ENCODE assay signal across 21 mouse cellular contexts in the genomic region with DNA sequence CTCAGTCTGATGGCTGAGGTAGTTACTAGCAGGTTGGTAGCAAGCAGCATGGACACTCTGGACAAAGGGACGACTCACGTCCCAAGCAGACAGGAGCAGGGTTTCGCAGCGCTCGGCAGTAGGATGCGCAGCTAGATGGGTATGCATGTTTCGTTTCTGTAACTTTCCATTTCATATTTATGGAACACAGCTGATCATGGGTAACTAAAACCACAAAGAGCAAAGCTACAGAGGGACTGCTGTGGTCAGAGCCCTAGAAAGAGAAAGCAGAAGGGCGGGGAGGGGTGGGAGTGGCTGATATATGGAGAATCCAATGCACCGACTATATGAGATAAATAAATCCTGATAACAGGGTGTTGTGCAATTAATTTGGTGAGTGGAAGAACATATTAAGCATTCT. TPM values are rescaled to one million over a fixed set of nuclear protein-coding genes. Genes with fewer than 3 reads are reported as not detected.
DNase-seq lines count a peak whose midpoint lies in the region; ATAC-seq and TF ChIP-seq lines count a peak whose summit lies in the region.
"Had no signal": no experiment of that assay in that cellular context is flagged by ENCODE, and none has a peak within 500 bp of the region (broad histone marks: within the 10 kb centered on the region; RNA-seq: fewer than 3 reads in every experiment).

No protein-coding gene starts in this region.

- ATAC-seq in liver, postnatal 0 days: no peak
- ATAC-seq in liver, embryonic 11.5 days (replicated peaks; ENCODE audit: low FRiP score): no peak
- peak; percentile 50 for ATAC-seq in inflammation-experienced regulatory T-cells, adult 6 months
- ATAC-seq: forebrain, postnatal 0 days; intestine, postnatal 0 days had no signal

- DNase-seq in liver, postnatal 0 days: no peak
- DNase-seq in liver, embryonic 11.5 days (ENCODE audit: low spot score): no peak
- peak; percentile 71 for DNase-seq in splenic B cell, adult 2 months (ENCODE audit: low read depth, low spot score)
- DNase-seq in thymus, postnatal 36 days: no peak
- DNase-seq in hindbrain, embryonic 10.5 days (ENCODE audit: low spot score): no peak
- no peak for DNase-seq in lung, postnatal 4 days
- DNase-seq: adrenal gland, adult 8-10 months; cerebellum, adult 8-10 months; forebrain, postnatal 0 days; gastrocnemius, adult 2 months; kidney, postnatal 10 days; lung, postnatal 10 days; thymus, postnatal 14 days had no signal

- no peak for TF ChIP-seq CTCF in liver, postnatal 0 days (IDR thresholded peaks at IDR 0.05; ENCODE audit: low read depth)
- no peak for TF ChIP-seq CTCF in bone marrow, adult 2 months (IDR thresholded peaks at IDR 0.05; ENCODE audit: control insufficient read depth, insufficient read depth, low read length)

- H3K4me1 ChIP-seq in liver, postnatal 0 days (ENCODE audit: insufficient read depth): peaks cover 14% of the 10 kb centered on the region
- H3K4me1 ChIP-seq in liver, embryonic 11.5 days (replicated peaks; ENCODE audit: control insufficient read depth, insufficient read depth, low read length): no peaks in the 10 kb centered on the region; the same call in 1 of the 2 replicates
- H3K4me1 ChIP-seq in bone marrow, adult 2 months (ENCODE audit: control insufficient read depth, insufficient read depth, low read length): peaks cover 8% of the 10 kb centered on the region
- H3K4me1 ChIP-seq in hindbrain, embryonic 10.5 days (replicated peaks): peaks cover 15% of the 10 kb centered on the region

- TF ChIP-seq EP300 in liver, postnatal 0 days (IDR thresholded peaks at IDR 0.05; ENCODE audit: low read depth): no peak

- no peak overlapping the region for H3K4me3 ChIP-seq in liver, postnatal 0 days (ENCODE audit: low read depth, low read length)
- no peak overlapping the region for H3K4me3 ChIP-seq in liver, embryonic 11.5 days (ENCODE audit: low read depth, low read length)
- H3K4me3 ChIP-seq in bone marrow, adult 2 months (replicated peaks; ENCODE audit: control insufficient read depth, low read depth, low read length): peak overlapping the region; percentile 27
- no peak overlapping the region for H3K4me3 ChIP-seq in hindbrain, embryonic 10.5 days
- H3K4me3 ChIP-seq: embryonic facial prominence, embryonic 13.5 days; gastrocnemius, adult 2 months; limb, embryonic 13.5 days; liver, embryonic 15.5 days had no signal

- TF ChIP-seq POLR2A in bone marrow, adult 2 months (IDR thresholded peaks at IDR 0.05; ENCODE audit: borderline replicate concordance, control insufficient read depth, low read depth, low read length): no peak

- H3K9me3 ChIP-seq in liver, postnatal 0 days (ENCODE audit: low read length): no peaks in the 10 kb centered on the region
- no peaks in the 10 kb centered on the region for H3K9me3 ChIP-seq in liver, embryonic 11.5 days (ENCODE audit: control insufficient read depth, low read length)
- no peaks in the 10 kb centered on the region for H3K9me3 ChIP-seq in hindbrain, embryonic 10.5 days
- H3K9me3 ChIP-seq: embryonic facial prominence, embryonic 13.5 days; limb, embryonic 13.5 days; liver, embryonic 15.5 days had no signal

- no peak overlapping the region for H3K9ac ChIP-seq in liver, postnatal 0 days (replicated peaks)
- no peak overlapping the region for H3K9ac ChIP-seq in liver, embryonic 11.5 days (ENCODE audit: low read depth, low read length)
- H3K9ac ChIP-seq: embryonic facial prominence, embryonic 13.5 days; forebrain, postnatal 0 days; hindbrain, embryonic 14.5 days; limb, embryonic 13.5 days; liver, embryonic 15.5 days had no signal

- H3K36me3 ChIP-seq in liver, postnatal 0 days (replicated peaks; ENCODE audit: insufficient read depth, low read length): no peaks in the 10 kb centered on the region
- no peaks in the 10 kb centered on the region for H3K36me3 ChIP-seq in liver, embryonic 11.5 days (ENCODE audit: control insufficient read depth, insufficient read depth, low read length)
- H3K36me3 ChIP-seq in splenic B cell, adult 2 months (ENCODE audit: control insufficient read depth, insufficient read depth, low read length, poor library complexity, severe bottlenecking): no peaks in the 10 kb centered on the region
- H3K36me3 ChIP-seq in hindbrain, embryonic 10.5 days: no peaks in the 10 kb centered on the region
- H3K36me3 ChIP-seq: embryonic facial prominence, embryonic 13.5 days; limb, embryonic 13.5 days; liver, embryonic 15.5 days had no signal

- 58% methylated on average over 9 of the region's 9 CpGs for WGBS in liver, postnatal 0 days (ENCODE audit: insufficient replicate concordance)
- WGBS in liver, embryonic 11.5 days: 74% methylated on average over 9 of the region's 9 CpGs
- WGBS in bone marrow, adult 2 months: 15% methylated on average over 9 of the region's 9 CpGs
- 94% methylated on average over 9 of the region's 9 CpGs for WGBS in hindbrain, embryonic 10.5 days

- no peak overlapping the region for H3K27ac ChIP-seq in liver, postnatal 0 days (ENCODE audit: low read depth)
- no peak overlapping the region for H3K27ac ChIP-seq in liver, embryonic 11.5 days (ENCODE audit: low read depth, low read length)
- 0 out of 2 replicates have a peak overlapping the region, but pooled peaks have one; percentile 58 for H3K27ac ChIP-seq in bone marrow, adult 2 months (ENCODE audit: control insufficient read depth, insufficient read depth, low read depth, low read length, poor library complexity)
- H3K27ac ChIP-seq in hindbrain, embryonic 10.5 days: no peak overlapping the region
- H3K27ac ChIP-seq: embryonic facial prominence, embryonic 13.5 days; gastrocnemius, adult 2 months; hindbrain, embryonic 14.5 days; limb, embryonic 13.5 days; liver, embryonic 15.5 days had no signal

- no peaks in the 10 kb centered on the region for H3K27me3 ChIP-seq in liver, postnatal 0 days (ENCODE audit: insufficient read depth, low read length)
- H3K27me3 ChIP-seq in liver, embryonic 11.5 days (replicated peaks; ENCODE audit: control insufficient read depth, insufficient read depth, low read length): no peaks in the 10 kb centered on the region
- H3K27me3 ChIP-seq in splenic B cell, adult 2 months (ENCODE audit: control insufficient read depth, insufficient read depth, low read length, poor library complexity, severe bottlenecking): no peaks in the 10 kb centered on the region
- no peaks in the 10 kb centered on the region for H3K27me3 ChIP-seq in hindbrain, embryonic 10.5 days (ENCODE audit: insufficient read depth, poor library complexity, severe bottlenecking)
- H3K27me3 ChIP-seq: embryonic facial prominence, embryonic 13.5 days; limb, embryonic 13.5 days; liver, embryonic 15.5 days had no signal

- peak overlapping the region; percentile 13; the same call in 1 of the 2 replicates for H3K4me2 ChIP-seq in liver, postnatal 0 days (ENCODE audit: low read depth, low read length)
- H3K4me2 ChIP-seq in liver, embryonic 11.5 days: no peak overlapping the region
- H3K4me2 ChIP-seq: embryonic facial prominence, embryonic 13.5 days; hindbrain, embryonic 14.5 days; limb, embryonic 13.5 days; liver, embryonic 15.5 days; midbrain, embryonic 11.5 days had no signal

RNA-seq across cellular contexts. Expression of a gene that starts 25.4 kb away (rescaled TPM):
- polyA plus RNA-seq in liver, postnatal 0 days (2015; fragmentation: Nextera tagmentation; extraction: Ambion mirVana): 10.4 and 10.6 TPM in 2 replicates
- 9.0 and 11.0 TPM in 2 replicates for polyA plus RNA-seq in liver, embryonic 11.5 days (2014; fragmentation: Nextera tagmentation; extraction: Ambion mirVana)
- 8.3 and 18.9 TPM in 2 replicates for polyA plus RNA-seq in bone marrow, adult 2 months (2011; ENCODE audit: insufficient read depth, insufficient read length, low replicate concordance, missing spikeins)
- 1 to 10 TPM; 1.5 to 6.1 (median 4.8) TPM for polyA plus RNA-seq in inflammation-experienced regulatory T-cells, adult 6 months (2017; shearing (Covaris generic))
- polyA plus RNA-seq in hindbrain, embryonic 10.5 days (2016; fragmentation: Nextera tagmentation; extraction: Ambion mirVana): 11.5 and 15.1 TPM in 2 replicates
